In the genomic region with DNA sequence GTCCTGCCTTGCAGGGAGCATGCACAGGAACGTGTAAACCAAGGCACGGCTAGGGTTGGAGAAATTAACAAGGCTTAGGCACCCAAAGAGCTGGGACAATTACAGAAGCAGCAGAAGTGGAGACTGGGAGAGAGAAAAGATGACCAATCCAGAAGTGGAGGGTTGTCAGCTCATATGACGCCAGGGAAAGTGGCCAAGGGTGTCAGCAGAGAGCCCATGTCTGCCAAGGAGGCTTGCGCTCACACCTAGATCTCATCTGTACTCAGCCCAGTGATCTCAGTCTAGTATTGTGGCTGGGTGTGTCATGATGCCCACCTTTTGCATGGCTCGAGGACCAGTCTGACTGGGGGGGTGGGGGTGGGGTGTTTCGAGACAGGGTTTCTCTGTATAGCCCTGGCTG, we compare ENCODE assay signal across 7 mouse cellular contexts. TPM values are rescaled to one million over a fixed set of nuclear protein-coding genes. Genes with fewer than 3 reads are reported as not detected.
DNase-seq lines count a peak whose midpoint lies in the region; ATAC-seq and TF ChIP-seq lines count a peak whose summit lies in the region.

No protein-coding gene starts in this region.

- H3K4me3 ChIP-seq in lung, embryonic 14.5 days (ENCODE audit: low read depth, low read length): peak overlapping the region; percentile 65
- peak overlapping the region; percentile 76 for H3K4me3 ChIP-seq in limb, embryonic 10.5 days
- H3K4me3 ChIP-seq in small intestine, adult 2 months (ENCODE audit: low read depth, low read length): peak overlapping the region; percentile 69

- peak overlapping the region; percentile 93 for H3K27ac ChIP-seq in lung, embryonic 14.5 days (ENCODE audit: low read depth)
- peak overlapping the region; percentile 90; the same call in 1 of the 2 replicates for H3K27ac ChIP-seq in limb, embryonic 10.5 days
- no peak overlapping the region for H3K27ac ChIP-seq in small intestine, adult 2 months (ENCODE audit: insufficient read depth, low read depth, low read length)

- peak; percentile 55 for DNase-seq in lung, embryonic 14.5 days
- DNase-seq in lung, adult 18-20 months: no peak
- peak; percentile 42 to 51 for DNase-seq in heart, adult 9 months (ENCODE audit: low spot score in 2 of 2)
- no peak for DNase-seq in limb, embryonic 10.5 days (ENCODE audit: low spot score)
- DNase-seq in urinary bladder, postnatal 25 days (ENCODE audit: low spot score): no peak
- DNase-seq in thymus, postnatal 14 days: no peak

- no peaks in the 10 kb centered on the region for H3K4me1 ChIP-seq in lung, embryonic 14.5 days (ENCODE audit: insufficient read depth)
- H3K4me1 ChIP-seq in limb, embryonic 10.5 days: peaks cover 42% of the 10 kb centered on the region
- H3K4me1 ChIP-seq in small intestine, adult 2 months (ENCODE audit: control insufficient read depth, insufficient read depth, insufficient read length, low read length): peaks cover 7% of the 10 kb centered on the region

- H3K27me3 ChIP-seq in lung, embryonic 14.5 days (ENCODE audit: insufficient read depth, low read length): no peaks in the 10 kb centered on the region
- H3K27me3 ChIP-seq in limb, embryonic 10.5 days (ENCODE audit: low read depth, poor library complexity, severe bottlenecking): no peaks in the 10 kb centered on the region
- no peaks in the 10 kb centered on the region; the same call in 1 of the 2 replicates for H3K27me3 ChIP-seq in small intestine, adult 2 months (ENCODE audit: control insufficient read depth, insufficient read depth, low read length)

- H3K4me2 ChIP-seq in lung, embryonic 14.5 days: no peak overlapping the region

- peak overlapping the region; percentile 74 for H3K9ac ChIP-seq in lung, embryonic 14.5 days

- ATAC-seq in lung, embryonic 14.5 days (ENCODE audit: insufficient read depth): no peak

- TF ChIP-seq CTCF in lung, embryonic 14.5 days (IDR thresholded peaks at IDR 0.05; ENCODE audit: low read depth): peak; percentile 5; the same call in 1 of the 2 replicates
- TF ChIP-seq CTCF in small intestine, adult 2 months (IDR thresholded peaks at IDR 0.05; ENCODE audit: extremely low read depth, insufficient read length, insufficient replicate concordance, low read depth, low read length): no peak

- peaks cover 11% of the 10 kb centered on the region; the same call in 1 of the 2 replicates for H3K36me3 ChIP-seq in lung, embryonic 14.5 days (ENCODE audit: insufficient read depth)
- no peaks in the 10 kb centered on the region for H3K36me3 ChIP-seq in limb, embryonic 10.5 days
- no peaks in the 10 kb centered on the region for H3K36me3 ChIP-seq in small intestine, adult 2 months (ENCODE audit: control insufficient read depth, insufficient read depth, low read length)

- 40% methylated on average over 6 of the region's 6 CpGs for WGBS in lung, embryonic 14.5 days
- 70% methylated on average over 6 of the region's 6 CpGs for WGBS in limb, embryonic 10.5 days
- 47% methylated on average over 6 of the region's 6 CpGs for WGBS in small intestine, adult 2 months

- TF ChIP-seq POLR2A in small intestine, adult 2 months (IDR thresholded peaks at IDR 0.05; ENCODE audit: low read depth, low read length): no peak

- H3K9me3 ChIP-seq in lung, embryonic 14.5 days (ENCODE audit: low read depth, low read length): no peaks in the 10 kb centered on the region
- H3K9me3 ChIP-seq in limb, embryonic 10.5 days (replicated peaks): no peaks in the 10 kb centered on the region

RNA-seq across cellular contexts. Expression of gene Gm20532, which starts 0.7 kb away (rescaled TPM):
- not detected in 2 replicates for polyA plus RNA-seq in lung, embryonic 14.5 days (2014; fragmentation: Nextera tagmentation; extraction: Ambion mirVana)
- polyA plus RNA-seq in limb, embryonic 10.5 days (2016; fragmentation: Nextera tagmentation; extraction: Ambion mirVana): not detected in 2 replicates
- polyA plus RNA-seq in small intestine, adult 2 months (2012; rRNA removed): not detected in 2 replicates

RNA-seq across cellular contexts. Expression of gene Egfl7, which starts 5.9 kb away (rescaled TPM):
- polyA plus RNA-seq in lung, embryonic 14.5 days (2014; fragmentation: Nextera tagmentation; extraction: Ambion mirVana): 269 and 311 TPM in 2 replicates
- 96.5 and 97.2 TPM in 2 replicates for polyA plus RNA-seq in limb, embryonic 10.5 days (2016; fragmentation: Nextera tagmentation; extraction: Ambion mirVana)
- 61.1 and 96.8 TPM in 2 replicates for polyA plus RNA-seq in small intestine, adult 2 months (2012; rRNA removed)

RNA-seq across cellular contexts. Expression of gene Agpat2, which starts 18.5 kb away (rescaled TPM):
- 30.2 and 32.9 TPM in 2 replicates for polyA plus RNA-seq in lung, embryonic 14.5 days (2014; fragmentation: Nextera tagmentation; extraction: Ambion mirVana)
- polyA plus RNA-seq in limb, embryonic 10.5 days (2016; fragmentation: Nextera tagmentation; extraction: Ambion mirVana): 13.2 and 14.5 TPM in 2 replicates
- polyA plus RNA-seq in small intestine, adult 2 months (2012; rRNA removed): 288 and 515 TPM in 2 replicates

RNA-seq across cellular contexts. Expression of gene Fam69b, which starts 42.5 kb away (rescaled TPM):
- polyA plus RNA-seq in lung, embryonic 14.5 days (2014; fragmentation: Nextera tagmentation; extraction: Ambion mirVana): 28.3 and 30.0 TPM in 2 replicates
- polyA plus RNA-seq in limb, embryonic 10.5 days (2016; fragmentation: Nextera tagmentation; extraction: Ambion mirVana): 31.3 and 43.3 TPM in 2 replicates
- 5.0 and 7.7 TPM in 2 replicates for polyA plus RNA-seq in small intestine, adult 2 months (2012; rRNA removed)

Comparison
In these comparisons a context has a peak if more than half of its experiments do, and no peak if none do; other contexts are left out.
1. DNase-seq: peak in lung, embryonic 14.5 days (single experiment) and heart, adult 9 months (2 of 2); none in lung, adult 18-20 months (0 of 2), limb, embryonic 10.5 days (single experiment), urinary bladder, postnatal 25 days (single experiment) and thymus, postnatal 14 days (single experiment).
2. Peak in every context shown above with its lines, with median percentiles within 50 percentile points of each other: H3K4me3 ChIP-seq.